Mouse (Mus musculus) cortical plate, adult 2 months (tissue): ENCODE measurements at regions not wholly inside any gene's neighbourhood (a gene's known extent, or its start where the extent isn't known, plus 50 kb on each side); places are given as distances from the start of the nearest gene placed in this dataset.

Experiments
- CTCF ChIP-seq: fragments of 200-500 bp; IDR thresholded peaks from 2 replicates; pipeline ENCODE4 v1.5.1; 2011; ENCODE audit warnings: mild to moderate bottlenecking, control low read depth, low read length; ENCODE audit not compliant: insufficient read depth; ENCODE audit errors: extremely low read depth
- POLR2A ChIP-seq: fragments of 200-500 bp; IDR thresholded peaks from 2 replicates; pipeline ENCODE4 v1.6.1; 2011; ENCODE audit warnings: mild to moderate bottlenecking, low read length, control low read depth; ENCODE audit not compliant: insufficient read depth; ENCODE audit errors: extremely low read depth

- TF ChIP-seq CTCF: no peak
- TF ChIP-seq POLR2A: no peak
Observed at GRCm38 (mm10) chr13:82393496-82393895, 610.6 kb downstream of the Cetn3 start.
